Mouse (Mus musculus) layer of hippocampus, adult 18-20 months (tissue): Measurements from ENCODE around the gene Rcan1. TPM values are rescaled to one million over a fixed set of nuclear protein-coding genes. Genes with fewer than 3 reads are reported as not detected.

Source experiments
- DNase-seq, 2 experiments: peaks; one replicate each; pipeline ENCODE4 v3.0.0; 2022; ENCODE audit warnings: low spot score in 2 of 2
- total RNA-seq, 2 experiments: library from RNA; stranded (reverse); gene quantifications; 2 replicates each; pipeline ENCODE4 v1.2.3; 2021

Rcan1 gene
- total RNA-seq, 2 experiments from 2014 or later: 46.9 to 48.9 TPM

GRCm38 (mm10) chr16:92404141-92404540, 66.5 kb downstream of the Rcan1 start:
- no peak for DNase-seq

- no peak for DNase-seq
These were observed 67.6 kb downstream of the Rcan1 start for GRCm38 (mm10) chr16:92403069-92403468.

GRCm38 (mm10) chr16:92402216-92402615, 68.5 kb downstream of the Rcan1 start:
- no peak for DNase-seq

- no peak for DNase-seq
These were observed 69.5 kb downstream of the Rcan1 start for GRCm38 (mm10) chr16:92401206-92401605.

GRCm38 (mm10) chr16:92399490-92400458, 70.9 kb downstream of the Rcan1 start:
- DNase-seq: peak; percentile 38 to 69

GRCm38 (mm10) chr16:92398574-92399118, 72.0 kb downstream of the Rcan1 start:
- DNase-seq: peak in 1 of 2 experiments; percentile 25

- DNase-seq: no peak
These were observed 72.7 kb downstream of the Rcan1 start for GRCm38 (mm10) chr16:92397745-92398573.

GRCm38 (mm10) chr16:92393732-92394131, 76.9 kb downstream of the Rcan1 start:
- DNase-seq: no peak

- DNase-seq: no peak
These were observed 83.0 kb downstream of the Rcan1 start for GRCm38 (mm10) chr16:92387692-92388091.

- DNase-seq: peak in 1 of 2 experiments; percentile 45
These were observed 85.6 kb downstream of the Rcan1 start for GRCm38 (mm10) chr16:92385062-92385461.

GRCm38 (mm10) chr16:92383412-92383811, 87.3 kb downstream of the Rcan1 start:
- no peak for DNase-seq

GRCm38 (mm10) chr16:92382508-92382907, 88.2 kb downstream of the Rcan1 start:
- DNase-seq: peak; percentile 71 to 77

GRCm38 (mm10) chr16:92381092-92381491, 89.6 kb downstream of the Rcan1 start:
- DNase-seq: no peak

GRCm38 (mm10) chr16:92376976-92377375, 93.7 kb downstream of the Rcan1 start:
- peak in 1 of 2 experiments; percentile 61 for DNase-seq

- no peak for DNase-seq
These were observed 99.0 kb downstream of the Rcan1 start for GRCm38 (mm10) chr16:92371623-92372022.

- DNase-seq: no peak
These were observed 101.4 kb downstream of the Rcan1 start for GRCm38 (mm10) chr16:92369260-92369659.

- no peak for DNase-seq
These were observed 105.2 kb downstream of the Rcan1 start for GRCm38 (mm10) chr16:92365477-92365876.

- no peak for DNase-seq
These were observed 110.0 kb downstream of the Rcan1 start for GRCm38 (mm10) chr16:92360711-92361110.

- DNase-seq: no peak
These were observed 111.4 kb downstream of the Rcan1 start, which contains the start of gene Kcne1 for GRCm38 (mm10) chr16:92359229-92359628. Kcne1 (minus strand) TSS chr16:92359468.

GRCm38 (mm10) chr16:92358734-92359133, 111.9 kb downstream of the Rcan1 start:
- DNase-seq: no peak

GRCm38 (mm10) chr16:92357566-92357965, 113.1 kb downstream of the Rcan1 start:
- DNase-seq: no peak
